ENCODE assay signal across 13 mouse cellular contexts in genomic region chr14:12077193-12077592, GRCm38 (mm10).
DNase-seq lines count a peak whose midpoint lies in the region; ATAC-seq and TF ChIP-seq lines count a peak whose summit lies in the region.
"Had no signal": no experiment of that assay in that cellular context is flagged by ENCODE, and none has a peak within 500 bp of the region (broad histone marks: within the 10 kb centered on the region; RNA-seq: fewer than 3 reads in every experiment).

No protein-coding gene starts in this region.

- H3K27ac ChIP-seq in heart, embryonic 13.5 days (replicated peaks): peak overlapping the region; percentile 46
- 0 out of 2 replicates have a peak overlapping the region, but pooled peaks have one; percentile 12 for H3K27ac ChIP-seq in lung, embryonic 14.5 days (ENCODE audit: low read depth)
- H3K27ac ChIP-seq: hindbrain, postnatal 0 days; limb, embryonic 15.5 days; neural tube, embryonic 12.5 days had no signal

- H3K9me3 ChIP-seq in heart, embryonic 13.5 days: no peaks in the 10 kb centered on the region
- H3K9me3 ChIP-seq in lung, embryonic 14.5 days (ENCODE audit: low read depth, low read length): no peaks in the 10 kb centered on the region
- H3K9me3 ChIP-seq: limb, embryonic 15.5 days; megakaryocyte, embryonic 14.5 days; neural tube, embryonic 12.5 days had no signal

- H3K4me2 ChIP-seq in heart, embryonic 13.5 days: no peak overlapping the region
- no peak overlapping the region for H3K4me2 ChIP-seq in lung, embryonic 14.5 days
- H3K4me2 ChIP-seq: limb, embryonic 15.5 days; neural tube, embryonic 12.5 days had no signal

- no peak overlapping the region for H3K4me3 ChIP-seq in heart, embryonic 13.5 days
- no peak overlapping the region for H3K4me3 ChIP-seq in lung, embryonic 14.5 days (ENCODE audit: low read depth, low read length)
- H3K4me3 ChIP-seq: limb, embryonic 15.5 days; megakaryocyte, embryonic 14.5 days; neural tube, embryonic 12.5 days had no signal

- no peak for ATAC-seq in heart, embryonic 13.5 days (ENCODE audit: extremely low read depth, insufficient number of reproducible peaks, low FRiP score, low TSS enrichment)
- ATAC-seq in lung, embryonic 14.5 days (ENCODE audit: insufficient read depth): no peak
- ATAC-seq: hindbrain, postnatal 0 days had no signal

- TF ChIP-seq CTCF in lung, embryonic 14.5 days (IDR thresholded peaks at IDR 0.05; ENCODE audit: low read depth): no peak

- no peak for DNase-seq in heart, postnatal 25 days (ENCODE audit: low spot score)
- peak; percentile 41 for DNase-seq in lung, embryonic 14.5 days
- DNase-seq in lung, postnatal 25 days (ENCODE audit: low spot score): no peak
- peak; percentile 36 for DNase-seq in cerebellum, adult 11-12 months
- peak; percentile 22 to 55 for DNase-seq in cerebellum, postnatal 14 days
- DNase-seq in embryo, embryonic 9.5 days (ENCODE audit: extremely low spot score): no peak
- DNase-seq: adrenal gland, adult 8-10 months; spleen, adult 18-20 months had no signal

- no peaks in the 10 kb centered on the region for H3K27me3 ChIP-seq in heart, embryonic 13.5 days (replicated peaks)
- H3K27me3 ChIP-seq in lung, embryonic 14.5 days (ENCODE audit: insufficient read depth, low read length): no peaks in the 10 kb centered on the region
- H3K27me3 ChIP-seq: limb, embryonic 15.5 days; neural tube, embryonic 12.5 days had no signal

- intact Hi-C loops in heart, postnatal 25 days (cut with DNase I): no loop called here

- peaks cover 25% of the 10 kb centered on the region for H3K4me1 ChIP-seq in heart, embryonic 13.5 days
- no peaks in the 10 kb centered on the region for H3K4me1 ChIP-seq in lung, embryonic 14.5 days (ENCODE audit: insufficient read depth)
- H3K4me1 ChIP-seq: megakaryocyte, embryonic 14.5 days had no signal

- no peaks in the 10 kb centered on the region for H3K36me3 ChIP-seq in heart, embryonic 13.5 days
- no peaks in the 10 kb centered on the region for H3K36me3 ChIP-seq in lung, embryonic 14.5 days (ENCODE audit: insufficient read depth)
- H3K36me3 ChIP-seq: limb, embryonic 15.5 days; neural tube, embryonic 12.5 days had no signal

- no peak overlapping the region for H3K9ac ChIP-seq in heart, embryonic 13.5 days
- H3K9ac ChIP-seq in lung, embryonic 14.5 days: no peak overlapping the region
- H3K9ac ChIP-seq: limb, embryonic 15.5 days; neural tube, embryonic 12.5 days had no signal

- WGBS in heart, embryonic 13.5 days: 25% methylated on average over 7 of the region's 7 CpGs
- WGBS in lung, embryonic 14.5 days: 57% methylated on average over 7 of the region's 7 CpGs

Comparison
In these comparisons a context has a peak if more than half of its experiments do, and no peak if none do; other contexts are left out.
1. DNase-seq: peak in lung, embryonic 14.5 days (single experiment), cerebellum, adult 11-12 months (single experiment) and cerebellum, postnatal 14 days (2 of 2); none in heart, postnatal 25 days (single experiment), lung, postnatal 25 days (single experiment) and embryo, embryonic 9.5 days (single experiment).